Mouse (Mus musculus) frontal cortex, adult 2 months (tissue): ENCODE measurements around the gene Hormad2. TPM values are rescaled to one million over a fixed set of nuclear protein-coding genes. Genes with fewer than 3 reads are reported as not detected.

ENCODE experiments used
- DNase-seq, 2 experiments: peaks; one replicate each; pipeline ENCODE4 v3.0.0; 2022; ENCODE audit warnings: low spot score in 1 of 2; ENCODE audit errors: extremely low spot score in 1 of 2
- polyA plus RNA-seq: library from polyadenylated mRNA; depleted of rRNA; stranded (reverse); fragments of >200 nt; gene quantifications from 2 replicates; pipeline ENCODE4 v1.2.3, GENCODE M21; 2012

Hormad2 gene
- polyA plus RNA-seq, 1 experiment: 0.36 TPM

DNA sequence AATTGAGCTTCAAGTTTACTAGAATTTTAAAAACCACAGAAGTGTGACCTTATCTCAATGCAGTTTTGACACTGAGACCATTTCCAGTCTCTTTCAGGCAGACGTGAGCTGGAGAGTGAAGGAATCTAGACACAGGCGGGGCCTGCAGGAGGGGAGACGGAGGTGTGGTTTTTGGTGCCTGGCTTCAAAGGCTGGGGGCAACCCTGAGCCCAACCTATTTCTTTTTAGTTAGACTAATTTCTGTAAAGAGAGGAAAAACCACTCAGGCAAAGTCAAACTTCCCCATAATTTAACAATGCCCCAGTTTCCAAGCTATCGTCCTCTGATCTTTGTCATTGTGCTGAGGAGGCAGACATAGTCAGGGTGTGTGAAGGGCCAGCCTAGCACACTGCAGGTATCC lies 97.0 kb downstream of the Hormad2 start:
- DNase-seq: no peak

DNA sequence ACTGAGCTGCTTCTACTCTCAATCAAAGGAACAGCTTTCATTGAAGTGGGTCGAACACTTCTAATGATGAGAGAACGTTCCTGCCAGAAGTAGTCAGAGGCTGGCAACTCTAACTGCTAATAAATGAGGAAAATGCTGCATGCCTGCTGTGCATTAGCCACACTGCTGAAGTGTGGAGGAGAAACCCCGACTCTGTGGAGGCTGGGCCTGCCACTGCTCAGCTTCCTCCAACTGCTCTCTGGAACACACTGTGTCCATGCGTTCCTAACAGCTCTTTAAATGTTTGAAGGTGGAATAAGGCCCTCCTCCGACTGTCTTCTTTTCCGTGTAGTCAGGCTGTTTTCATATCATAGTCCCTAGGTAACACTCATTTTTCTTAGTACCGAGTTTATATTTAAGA lies 98.9 kb downstream of the Hormad2 start:
- peak; percentile 10 to 14 for DNase-seq

DNA sequence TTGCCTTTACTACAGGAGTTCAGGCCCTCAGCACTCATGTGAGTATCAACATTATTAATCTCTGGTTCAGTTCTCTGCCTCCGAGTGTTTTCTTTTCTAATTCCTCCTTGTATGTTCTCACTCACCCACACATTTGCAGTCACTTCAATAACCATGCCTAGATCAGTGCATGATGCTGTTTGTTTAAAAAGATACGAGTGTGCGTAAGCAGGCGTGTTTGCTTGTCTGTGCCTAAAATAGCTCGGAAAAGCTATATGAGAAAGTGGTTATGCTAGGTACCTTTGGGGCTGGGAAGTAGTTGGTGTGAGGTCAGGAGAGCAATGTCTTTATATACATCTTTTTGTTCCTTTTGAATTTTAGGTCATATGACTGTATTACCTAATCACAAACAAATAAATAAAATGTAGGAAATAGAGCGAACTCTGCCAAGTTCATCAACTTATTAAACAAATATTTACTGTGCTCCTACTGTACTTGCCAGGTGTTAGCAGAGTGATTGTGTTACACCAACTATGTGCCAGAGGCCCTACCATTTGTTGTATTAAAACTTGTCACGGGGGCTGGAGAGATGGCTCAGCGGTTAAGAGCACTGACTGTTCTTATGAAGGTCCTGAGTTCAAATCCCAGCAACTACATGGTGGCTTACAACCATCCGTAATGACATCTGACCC lies 100.7 kb downstream of the Hormad2 start:
- no peak for DNase-seq

DNA sequence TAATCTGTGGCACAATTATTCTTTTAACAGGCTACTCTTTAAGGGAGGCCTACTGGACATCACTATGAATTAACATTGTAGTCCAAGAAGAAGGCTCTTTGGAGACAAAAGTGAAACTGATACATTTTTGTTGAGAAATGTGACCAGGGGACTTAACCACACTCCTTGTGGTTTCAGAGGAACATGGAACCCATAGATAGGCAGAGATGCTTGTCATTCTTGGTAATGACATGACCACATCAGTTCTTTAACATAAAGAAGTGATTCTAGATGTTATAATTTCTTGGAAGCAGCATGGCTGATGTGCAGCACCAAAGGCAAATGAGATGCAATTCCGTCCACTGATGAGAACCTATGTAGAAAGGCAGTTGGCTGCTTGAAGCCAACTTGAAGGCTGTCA lies 101.6 kb downstream of the Hormad2 start:
- DNase-seq: no peak

DNA sequence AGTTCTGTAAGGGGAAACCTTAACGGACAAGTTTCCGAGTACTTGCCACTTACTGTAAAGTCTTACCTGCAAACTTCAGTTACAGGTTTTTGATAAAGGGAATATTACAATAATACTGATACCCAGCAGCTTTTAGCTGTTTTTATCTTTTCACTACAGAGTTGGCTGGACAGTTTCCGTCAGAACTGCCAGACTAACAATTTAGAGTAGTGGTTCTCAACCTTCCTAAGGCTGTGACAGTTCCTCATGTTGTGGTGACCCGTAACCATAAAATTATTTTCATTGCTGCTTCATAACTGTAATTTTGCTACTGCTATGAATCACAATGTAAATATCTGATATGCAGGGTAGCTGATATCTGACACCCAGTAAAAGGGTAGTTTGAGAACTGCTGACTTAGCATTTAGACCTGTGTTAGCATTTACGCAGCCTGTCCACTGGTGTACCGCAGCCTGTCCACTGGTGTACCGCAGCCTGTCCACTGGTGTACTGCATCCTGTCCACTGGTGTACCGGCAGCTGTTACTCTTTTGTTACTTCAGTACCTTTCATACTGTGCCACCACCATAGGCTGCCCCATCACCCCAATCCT lies 104.1 kb downstream of the Hormad2 start:
- no peak for DNase-seq

DNA sequence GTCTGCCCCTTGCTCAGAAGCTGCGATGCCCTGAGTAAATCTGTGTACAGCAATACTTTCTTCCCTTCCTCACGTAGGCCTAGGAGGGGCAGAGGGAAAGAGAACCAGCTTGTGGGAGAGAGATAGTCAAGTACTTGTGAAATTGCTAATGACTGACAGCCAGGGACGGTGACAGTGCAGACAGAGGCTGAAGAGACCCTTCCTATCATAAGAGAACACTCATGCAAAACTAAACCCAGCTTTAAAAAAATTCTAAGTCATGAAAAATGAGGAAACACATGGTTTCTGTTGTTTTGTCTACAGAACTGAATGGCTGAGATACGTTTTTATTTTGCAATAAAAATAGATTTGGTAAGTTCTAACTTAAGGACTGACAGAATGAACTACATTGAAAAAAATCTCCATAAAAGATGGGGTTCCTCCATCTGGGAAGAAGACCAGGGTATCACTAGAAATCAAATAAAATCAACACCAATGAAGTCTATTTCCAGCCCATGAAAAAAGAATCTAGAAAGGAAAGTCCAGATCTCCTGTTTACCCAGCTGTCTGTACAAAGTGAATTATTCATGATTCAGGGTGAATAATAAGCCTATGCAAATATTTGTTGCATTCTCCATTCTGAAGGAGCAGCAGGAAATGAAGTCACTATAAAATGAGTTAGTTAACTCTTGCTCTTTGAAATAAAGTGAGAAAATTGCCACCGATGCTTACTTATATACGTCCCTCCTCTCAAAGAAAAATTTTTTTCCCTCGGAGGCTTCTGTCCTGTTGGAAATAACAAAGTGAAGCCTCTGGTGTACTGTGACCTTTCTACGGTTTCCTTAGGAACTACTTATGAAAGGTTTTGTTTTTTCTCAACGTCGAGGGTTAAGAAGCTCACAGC lies 104.9 kb downstream of the Hormad2 start:
- no peak for DNase-seq

DNA sequence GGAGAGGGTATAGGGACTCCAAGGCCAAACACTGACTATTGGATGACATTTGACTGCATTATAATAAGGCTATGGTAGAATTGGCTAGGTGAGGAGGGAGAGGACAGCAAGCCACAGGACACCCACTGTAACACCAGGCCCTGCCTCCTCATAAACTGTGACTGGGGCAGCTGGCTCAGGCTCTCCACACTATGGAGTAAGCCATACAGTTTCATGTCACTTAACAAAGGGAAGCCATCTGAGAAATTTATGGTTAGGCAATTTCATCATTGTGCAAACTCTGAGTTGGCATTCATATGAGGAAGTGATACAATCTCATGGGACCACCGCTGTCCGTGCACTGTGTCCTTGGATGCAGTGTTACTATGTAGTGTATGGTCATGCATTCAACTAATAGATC lies 107.9 kb downstream of the Hormad2 start:
- no peak for DNase-seq

DNA sequence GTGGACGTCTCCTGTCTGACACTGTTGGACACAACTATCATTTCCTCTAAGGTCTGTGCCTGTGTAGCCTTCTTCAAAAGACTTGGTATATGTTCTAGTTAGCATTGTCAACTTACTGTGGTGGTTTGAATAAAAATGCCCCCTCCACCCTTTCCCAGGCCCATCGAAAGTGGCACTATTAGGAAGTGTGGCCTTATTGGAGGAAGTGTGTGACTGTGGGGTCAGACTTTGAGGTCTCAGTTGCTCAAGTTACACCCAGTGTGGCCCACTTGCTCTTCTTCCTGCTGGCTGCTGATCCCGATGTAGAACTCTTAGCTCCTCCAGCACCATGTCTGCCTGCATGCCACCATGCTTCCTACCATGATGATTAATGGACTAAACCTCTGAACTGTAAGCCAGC lies 112.7 kb downstream of the Hormad2 start:
- no peak for DNase-seq

DNA sequence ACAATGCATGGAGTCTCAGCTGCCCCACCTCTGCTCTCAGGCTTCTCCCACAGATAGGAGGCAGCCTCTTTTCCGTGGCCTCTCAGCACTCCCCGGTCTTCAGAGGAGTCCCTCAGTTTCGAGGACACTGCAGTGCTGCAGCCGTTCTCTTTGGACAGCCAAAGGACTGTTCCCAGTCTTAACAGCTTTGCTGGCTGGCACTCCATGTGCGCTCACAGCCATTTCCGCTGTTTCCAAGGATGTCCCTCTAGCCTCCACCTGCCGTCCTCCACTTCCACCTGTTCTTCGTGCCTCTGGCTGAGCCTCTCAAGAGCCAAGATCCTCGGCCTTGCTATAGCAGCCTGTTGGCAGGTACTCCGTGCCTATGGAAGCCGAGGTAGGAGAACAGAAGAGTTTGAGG lies 117.4 kb downstream of the Hormad2 start:
- no peak for DNase-seq

DNA sequence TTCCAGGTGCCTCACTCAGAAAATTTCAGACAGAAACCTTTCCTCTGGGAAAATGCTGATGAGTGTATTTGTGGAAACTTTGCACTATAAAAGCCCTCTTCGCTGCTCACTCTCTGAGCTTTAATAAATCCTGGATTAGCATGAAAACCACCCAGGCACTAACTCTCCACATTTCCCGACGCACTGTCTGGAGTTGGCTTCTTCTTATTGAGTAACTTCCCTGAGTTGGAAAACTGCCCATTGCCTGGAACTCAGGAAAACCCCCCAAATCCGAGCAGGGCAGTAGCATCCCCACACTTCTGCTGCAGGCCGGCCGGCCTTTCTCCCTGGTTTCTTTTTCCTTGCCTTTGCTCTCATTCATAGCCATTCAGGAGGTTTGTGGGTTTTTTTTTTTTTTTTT lies 118.0 kb downstream of the Hormad2 start:
- no peak for DNase-seq

DNA sequence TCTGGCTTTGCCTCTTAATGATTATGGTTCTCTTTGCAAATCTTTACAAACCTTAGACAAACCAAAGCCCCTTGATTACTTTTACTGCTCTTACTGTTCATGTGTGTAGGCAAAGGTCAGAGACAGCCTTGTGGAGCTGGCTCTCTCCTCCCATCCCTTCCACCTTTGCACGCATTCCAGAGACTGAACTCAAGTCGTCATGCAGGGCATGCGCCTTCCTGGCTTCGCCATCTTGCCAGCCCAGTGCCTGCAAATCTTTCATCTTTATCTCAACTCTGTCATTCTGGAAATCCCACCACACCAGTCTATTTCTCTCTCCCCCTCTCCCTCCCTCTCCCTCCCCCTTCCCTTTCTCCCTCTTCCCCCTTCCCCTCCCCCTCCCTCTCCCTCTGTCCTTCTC lies 120.0 kb downstream of the Hormad2 start:
- DNase-seq: no peak

DNA sequence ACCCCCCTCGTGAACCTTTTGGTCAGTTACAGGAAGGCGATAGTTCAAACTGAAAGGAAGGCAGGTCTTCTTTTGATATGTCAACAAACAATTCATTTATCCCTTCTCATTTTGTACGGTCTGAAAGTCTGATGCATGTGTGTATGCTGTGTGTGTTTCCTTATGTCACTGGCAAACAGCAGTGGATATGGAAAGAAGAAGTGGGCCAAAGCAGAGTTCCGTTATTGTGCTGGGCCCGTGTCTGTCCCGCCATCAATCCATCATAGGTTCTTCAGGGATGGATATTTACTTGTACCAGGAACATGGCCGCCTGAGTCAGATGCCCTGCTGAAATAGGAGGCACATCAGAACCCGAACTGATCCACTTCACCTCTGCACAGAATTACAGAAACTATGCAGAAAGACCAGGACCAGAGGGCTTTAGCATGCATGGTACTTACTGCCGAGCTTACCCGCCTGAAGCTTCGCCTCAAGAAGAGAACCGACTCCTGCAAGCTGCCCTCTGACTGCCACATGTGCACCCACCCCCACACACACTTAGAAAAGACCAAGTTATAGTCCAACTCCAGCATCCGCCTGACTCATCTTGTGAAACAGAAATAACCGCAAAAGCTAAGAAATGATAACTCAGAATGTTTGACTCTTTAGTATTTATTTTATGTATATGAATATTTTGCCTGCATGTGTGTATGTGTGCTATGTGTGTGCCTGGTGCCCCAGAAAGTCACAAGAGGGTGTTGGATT lies 121.5 kb downstream of the Hormad2 start:
- peak in 1 of 2 experiments; percentile 28 for DNase-seq

DNA sequence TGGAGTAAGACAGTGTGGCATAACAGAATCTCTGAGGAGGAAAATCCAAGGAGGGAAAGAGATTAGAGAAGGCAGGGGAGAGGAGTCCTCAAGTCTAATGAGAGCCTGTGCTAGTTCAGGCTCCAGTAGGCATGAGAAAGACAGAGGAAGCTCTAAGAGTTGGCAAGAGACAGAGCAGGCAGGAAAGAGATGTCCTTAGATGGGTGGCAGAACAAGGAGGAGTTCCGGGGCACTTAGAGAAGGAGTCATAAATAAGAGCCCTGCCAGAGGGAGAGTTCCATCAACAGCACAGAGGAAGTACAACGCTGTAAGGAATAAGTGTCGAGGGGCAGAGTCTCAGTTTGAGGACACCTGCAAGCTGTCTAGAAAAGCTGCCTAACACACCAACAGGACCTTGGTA lies 122.9 kb downstream of the Hormad2 start:
- DNase-seq: no peak

DNA sequence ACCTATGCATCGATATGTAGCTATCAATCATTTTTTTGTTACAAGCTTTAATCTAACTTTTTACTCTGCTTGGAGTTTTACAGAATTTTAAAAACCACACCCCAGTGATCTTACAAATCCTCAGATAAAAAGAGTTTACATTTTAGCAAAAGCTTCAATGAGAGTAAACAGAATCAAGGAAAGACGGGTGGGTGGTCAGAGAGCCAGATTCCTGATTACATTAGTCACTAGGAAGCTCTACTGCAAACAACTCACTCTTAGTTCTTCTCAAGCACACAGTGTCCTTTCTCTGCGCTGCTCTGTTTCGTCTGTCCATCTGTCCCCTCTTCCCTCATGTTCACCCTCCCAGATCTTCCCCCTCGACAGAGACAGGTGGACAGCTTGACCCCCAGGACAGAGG lies 123.6 kb downstream of the Hormad2 start:
- DNase-seq: no peak

DNA sequence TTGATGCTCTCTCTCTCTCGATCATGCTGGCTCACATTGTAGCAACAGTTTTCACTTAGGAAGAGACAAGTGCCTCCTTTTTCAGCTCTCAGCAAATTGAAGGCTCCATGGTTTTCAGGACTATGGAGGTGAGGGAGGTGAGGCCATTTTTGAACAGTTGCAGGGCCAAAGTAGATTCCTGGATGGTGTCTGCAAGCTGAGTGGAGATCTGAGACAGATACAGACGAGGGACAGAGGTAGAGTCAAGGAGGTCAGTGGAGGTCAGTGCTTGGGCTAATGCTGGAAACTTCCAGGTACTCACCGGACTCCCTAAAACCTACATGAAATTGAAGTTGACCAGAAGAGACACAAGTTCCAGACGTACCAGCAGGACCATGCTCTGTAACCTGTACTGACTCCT lies 128.7 kb downstream of the Hormad2 start:
- no peak for DNase-seq

DNA sequence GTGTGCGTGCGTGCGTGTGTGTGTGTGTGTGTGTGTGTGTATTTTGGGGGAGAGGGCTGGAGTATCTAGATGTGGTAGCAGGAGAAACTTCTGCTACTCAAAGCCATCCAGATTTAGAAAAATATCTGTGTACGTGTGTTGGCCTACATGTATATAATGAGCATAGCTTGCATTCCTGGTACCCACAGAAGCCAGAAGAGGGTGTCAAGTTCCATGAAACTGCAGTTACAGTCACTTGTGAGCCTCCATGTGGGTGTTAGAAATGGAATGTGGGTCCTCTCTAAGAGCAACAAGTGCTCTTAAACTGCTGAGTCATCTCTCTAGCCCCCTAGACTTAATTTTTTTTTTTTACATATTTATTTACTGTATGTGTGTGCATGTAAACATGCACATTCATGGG lies 130.6 kb downstream of the Hormad2 start:
- no peak for DNase-seq

DNA sequence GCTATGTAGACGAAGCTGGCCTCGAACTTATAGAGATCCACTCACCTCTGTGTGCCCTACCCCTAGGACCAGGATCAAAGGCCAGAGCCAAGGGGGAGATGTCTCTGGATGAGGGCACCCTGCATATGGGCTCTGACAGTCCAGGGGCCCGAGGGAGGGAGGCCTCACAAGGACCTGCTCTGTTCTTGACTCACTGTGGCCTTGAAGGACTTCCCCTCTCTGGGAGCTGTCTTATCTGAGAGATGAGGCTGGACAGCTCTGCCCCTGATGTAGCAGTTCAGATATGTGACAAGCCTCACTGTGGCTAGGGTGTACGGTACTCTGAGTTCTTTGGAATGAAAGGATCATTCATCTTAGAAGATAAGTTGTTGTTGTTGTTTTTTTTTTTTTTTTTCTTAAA lies 131.3 kb downstream of the Hormad2 start:
- DNase-seq: no peak

DNA sequence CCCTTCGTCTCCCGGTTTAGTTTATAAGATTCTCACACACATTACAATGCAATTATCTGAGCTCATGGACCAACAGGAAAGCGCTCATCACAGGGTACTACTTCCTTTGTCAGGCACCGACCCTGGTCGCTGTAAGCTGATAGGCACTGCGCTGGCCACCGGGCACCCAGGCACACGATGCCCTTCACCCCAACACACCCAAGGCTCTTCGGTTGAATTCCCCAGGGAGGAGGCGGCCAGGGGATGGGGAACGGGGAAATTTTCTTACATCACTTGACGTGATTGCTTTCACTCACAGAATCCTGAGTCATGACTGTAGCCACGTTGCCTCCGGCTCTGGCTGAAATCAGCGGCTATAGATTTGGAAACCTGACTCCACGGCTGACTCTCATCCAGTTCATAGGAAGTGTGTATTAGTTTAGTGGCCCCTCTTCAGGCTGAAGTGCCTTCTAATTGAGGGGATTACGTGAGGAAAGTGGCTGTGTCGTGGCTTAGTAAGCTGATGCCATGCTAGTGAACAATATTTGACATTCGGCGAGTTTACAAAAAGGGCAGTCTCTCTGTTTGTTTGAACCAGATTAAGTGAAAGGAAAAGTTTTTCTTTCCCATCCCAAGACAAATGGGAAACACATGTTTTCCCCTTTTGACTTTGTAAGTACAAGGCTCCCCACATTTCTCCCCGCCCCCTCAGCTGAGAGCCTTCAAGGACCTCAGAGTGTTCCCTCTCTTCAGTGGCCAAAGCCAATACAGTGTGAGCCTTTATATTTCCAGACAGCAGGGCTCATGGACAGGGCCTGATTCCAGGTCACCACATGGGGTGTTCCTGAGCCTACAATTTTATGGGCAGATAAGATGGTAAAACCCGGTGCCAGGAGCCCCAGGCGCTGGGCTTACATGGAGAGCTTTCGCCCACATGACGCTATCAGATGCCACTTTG lies 132.1 kb downstream of the Hormad2 start:
- no peak for DNase-seq

DNA sequence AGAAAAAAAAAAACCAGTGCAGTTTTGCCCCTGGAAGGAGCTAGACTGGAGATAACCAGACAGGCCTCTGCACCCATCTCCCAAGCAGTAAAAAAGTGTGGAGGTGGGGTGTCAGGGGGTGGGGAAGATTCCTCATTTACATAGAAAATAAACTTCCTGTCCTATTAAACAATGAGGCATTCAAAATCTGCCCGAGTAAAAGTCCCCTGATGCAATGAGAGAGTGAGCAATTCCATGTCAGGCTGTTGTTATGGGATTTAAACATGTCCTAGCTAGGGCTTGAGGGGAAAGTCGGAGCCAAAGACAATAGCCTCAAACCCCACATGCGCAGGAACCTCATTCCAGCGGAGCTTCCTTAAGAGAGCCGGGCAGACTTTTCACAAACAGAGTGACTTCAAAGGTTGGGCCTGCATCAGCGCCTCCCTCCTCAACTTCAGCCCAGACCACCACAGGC lies 132.8 kb downstream of the Hormad2 start:
- no peak for DNase-seq

DNA sequence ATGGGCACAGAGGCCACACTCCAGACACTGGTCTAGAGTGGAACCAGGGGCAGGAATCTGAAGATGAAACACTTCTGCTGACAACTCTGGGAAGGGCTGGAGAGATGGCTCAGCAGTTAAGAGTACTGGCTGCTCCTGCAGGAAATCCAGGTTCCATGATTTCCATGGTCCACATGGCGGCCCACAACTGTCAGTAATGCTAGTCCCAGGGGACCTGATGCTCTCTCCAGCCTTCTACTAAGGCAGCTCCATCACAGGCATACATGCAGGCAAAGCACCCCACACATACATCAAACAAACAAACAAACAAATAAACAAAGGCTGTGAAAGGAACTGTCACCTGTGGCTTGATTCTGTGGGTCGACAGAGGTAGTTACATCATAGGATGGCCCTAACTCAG lies 134.8 kb downstream of the Hormad2 start:
- no peak for DNase-seq
